Comparison of ENCODE assay signal across 23 mouse cellular contexts in genomic region chr4:99944606-99945005, GRCm38 (mm10). TPM values are rescaled to one million over a fixed set of nuclear protein-coding genes. Genes with fewer than 3 reads are reported as not detected.
DNase-seq lines count a peak whose midpoint lies in the region; ATAC-seq and TF ChIP-seq lines count a peak whose summit lies in the region.
"Had no signal": no experiment of that assay in that cellular context is flagged by ENCODE, and none has a peak within 500 bp of the region (broad histone marks: within the 10 kb centered on the region; RNA-seq: fewer than 3 reads in every experiment).

No protein-coding gene starts in this region.

- H3K4me1 ChIP-seq in heart, embryonic 11.5 days (ENCODE audit: control insufficient read depth, insufficient read depth, low read length): peaks cover 21% of the 10 kb centered on the region
- peaks cover 20 to 86% of the 10 kb centered on the region in 2 experiments for H3K4me1 ChIP-seq in CH12.LX (ENCODE audit: control insufficient read depth in 1 of 2, insufficient read depth in 2 of 2)
- H3K4me1 ChIP-seq in forebrain, embryonic 10.5 days: peaks cover 8% of the 10 kb centered on the region
- H3K4me1 ChIP-seq: embryonic facial prominence, embryonic 13.5 days; embryonic facial prominence, embryonic 15.5 days; forebrain, embryonic 13.5 days; forebrain, embryonic 15.5 days had no signal

- no peak overlapping the region for H3K27ac ChIP-seq in heart, embryonic 11.5 days (ENCODE audit: low read depth, low read length)
- H3K27ac ChIP-seq in CH12.LX (ENCODE audit: insufficient read depth, low read depth): peak overlapping the region; percentile 38; the same call in 1 of the 2 replicates
- no peak overlapping the region for H3K27ac ChIP-seq in forebrain, embryonic 10.5 days
- H3K27ac ChIP-seq: embryonic facial prominence, embryonic 13.5 days; embryonic facial prominence, embryonic 15.5 days; forebrain, embryonic 13.5 days; forebrain, embryonic 15.5 days had no signal

- no peak for TF ChIP-seq CTCF in CH12.LX (conservative IDR thresholded peaks at IDR 0.05 in 1 of 2, IDR thresholded peaks at IDR 0.05 in 1 of 2; ENCODE audit: low read depth in 2 of 2, low read length in 2 of 2)

- TF ChIP-seq RAD21 in CH12.LX (IDR thresholded peaks at IDR 0.05; ENCODE audit: low read depth, low read length): no peak

- H3K27me3 ChIP-seq in heart, embryonic 11.5 days (ENCODE audit: control insufficient read depth, insufficient read depth, low read length): no peaks in the 10 kb centered on the region
- no peaks in the 10 kb centered on the region for H3K27me3 ChIP-seq in CH12.LX (replicated peaks)
- H3K27me3 ChIP-seq in forebrain, embryonic 10.5 days (ENCODE audit: poor library complexity, severe bottlenecking): no peaks in the 10 kb centered on the region
- H3K27me3 ChIP-seq: embryonic facial prominence, embryonic 13.5 days; embryonic facial prominence, embryonic 15.5 days; forebrain, embryonic 13.5 days; forebrain, embryonic 15.5 days; Patski had no signal

- H3K79me2 ChIP-seq in CH12.LX (replicated peaks; ENCODE audit: control insufficient read depth, extremely low read depth, insufficient read depth, poor library complexity, severe bottlenecking): no peaks in the 10 kb centered on the region

- no peaks in the 10 kb centered on the region for H3K9me3 ChIP-seq in heart, embryonic 11.5 days (replicated peaks; ENCODE audit: control insufficient read depth, low read length)
- H3K9me3 ChIP-seq in CH12.LX (replicated peaks; ENCODE audit: low read length): no peaks in the 10 kb centered on the region
- no peaks in the 10 kb centered on the region for H3K9me3 ChIP-seq in forebrain, embryonic 10.5 days
- H3K9me3 ChIP-seq: embryonic facial prominence, embryonic 13.5 days; embryonic facial prominence, embryonic 15.5 days; forebrain, embryonic 13.5 days; forebrain, embryonic 15.5 days; G1E had no signal

- 67% methylated on average over 2 of the region's 2 CpGs for WGBS in heart, embryonic 11.5 days (ENCODE audit: insufficient replicate concordance)
- WGBS in forebrain, embryonic 10.5 days: 82% methylated on average over 2 of the region's 2 CpGs

- dilution Hi-C loops in CH12.LX (cut with MboI; ENCODE audit: extremely low pct_ligation_motif_present, extremely low pct_unique_long_range_greater_than_20kb, low sequenced_read_pairs): no loop called here

- TF ChIP-seq POLR2A in CH12.LX (IDR thresholded peaks at IDR 0.05; ENCODE audit: low read depth, low read length): no peak

- no peaks in the 10 kb centered on the region for H3K36me3 ChIP-seq in heart, embryonic 11.5 days (ENCODE audit: control insufficient read depth, insufficient read depth, low read length)
- H3K36me3 ChIP-seq in CH12.LX (replicated peaks in 1 of 2; ENCODE audit: control insufficient read depth in 1 of 2, insufficient read depth in 1 of 2, low read length in 1 of 2): peaks cover 0 to 21% of the 10 kb centered on the region in 2 experiments
- H3K36me3 ChIP-seq in forebrain, embryonic 10.5 days (replicated peaks): no peaks in the 10 kb centered on the region
- H3K36me3 ChIP-seq: embryonic facial prominence, embryonic 13.5 days; embryonic facial prominence, embryonic 15.5 days; forebrain, embryonic 15.5 days had no signal

- in situ Hi-C loops in CH12.LX (cut with MboI; ENCODE audit: low pct_ligation_motif_present, low pct_unique_long_range_greater_than_20kb, low sequenced_read_pairs): no loop called here

- no peak overlapping the region for H3K4me2 ChIP-seq in heart, embryonic 11.5 days
- peak overlapping the region; percentile 66 for H3K4me2 ChIP-seq in CH12.LX (ENCODE audit: insufficient read depth, low read depth, poor library complexity, severe bottlenecking)
- H3K4me2 ChIP-seq: embryonic facial prominence, embryonic 13.5 days; embryonic facial prominence, embryonic 15.5 days; forebrain, embryonic 13.5 days; forebrain, embryonic 15.5 days had no signal

- H3K4me3 ChIP-seq in heart, embryonic 11.5 days (ENCODE audit: low read depth, low read length): no peak overlapping the region
- no peak overlapping the region for H3K4me3 ChIP-seq in CH12.LX (replicated peaks in 1 of 3; ENCODE audit: low read depth in 2 of 3, low read length in 2 of 3, poor library complexity in 1 of 3)
- H3K4me3 ChIP-seq in forebrain, embryonic 10.5 days: no peak overlapping the region
- H3K4me3 ChIP-seq: embryonic facial prominence, embryonic 13.5 days; embryonic facial prominence, embryonic 15.5 days; erythroblast, embryonic 14.5 days; forebrain, embryonic 13.5 days; forebrain, embryonic 15.5 days had no signal

- DNase-seq in heart, adult 11 months: peak; percentile 33
- DNase-seq in CH12.LX (ENCODE audit: extremely low read depth): peak; percentile 76
- no peak for DNase-seq in forebrain, embryonic 10.5 days (ENCODE audit: extremely low spot score, low spot score)
- DNase-seq in c-Kit-positive CD71-positive TER-119-positive erythroid progenitor cells, embryonic 14.5 days (ENCODE audit: low spot score): no peak
- DNase-seq: adrenal gland, adult 2 months; adrenal gland, postnatal 10 days; adrenal gland, postnatal 25 days; cerebellum, adult 11-12 months; cerebellum, adult 2 months; cerebellum, adult 9-10 months; cerebellum, postnatal 10 days; cerebellum, postnatal 36 days; embryo, embryonic 11 days; forebrain, postnatal 0 days had no signal

- H3K9ac ChIP-seq in heart, embryonic 11.5 days (ENCODE audit: low read depth, low read length): no peak overlapping the region
- no peak overlapping the region for H3K9ac ChIP-seq in CH12.LX (ENCODE audit: insufficient read depth, low read depth)
- H3K9ac ChIP-seq: embryonic facial prominence, embryonic 13.5 days; embryonic facial prominence, embryonic 15.5 days; forebrain, embryonic 13.5 days; forebrain, embryonic 15.5 days; forebrain, postnatal 0 days had no signal

- TF ChIP-seq EP300 in CH12.LX (IDR thresholded peaks at IDR 0.05; ENCODE audit: low read length): peak; percentile 11

- no peak for ATAC-seq in heart, embryonic 11.5 days (replicated peaks; ENCODE audit: insufficient number of reproducible peaks, low FRiP score, low TSS enrichment)
- peak; percentile 17 for ATAC-seq in activated CD4-positive, CD25-positive, alpha-beta regulatory T cell, adult 4 months
- ATAC-seq: forebrain, embryonic 13.5 days; forebrain, embryonic 15.5 days; forebrain, postnatal 0 days; Patski had no signal

TF ChIP-seq in CH12.LX, 34 proteins besides CTCF, POLR2A, EP300 and RAD21 (continues in another document):
- 0 out of 2 replicates have a peak, but pooled peaks have one; percentile 24 for TF ChIP-seq MEF2A (IDR thresholded peaks at IDR 0.05; ENCODE audit: borderline replicate concordance, low read depth, low read length)
- no peak for TF ChIP-seq ZMIZ1 (IDR thresholded peaks at IDR 0.05; ENCODE audit: low read depth, low read length)
- TF ChIP-seq ZC3H11A (IDR thresholded peaks at IDR 0.05; ENCODE audit: low read depth, low read length): no peak
- TF ChIP-seq JUND (conservative IDR thresholded peaks at IDR 0.05; ENCODE audit: low read depth, low read length): no peak
- TF ChIP-seq ELF1 (IDR thresholded peaks at IDR 0.05; ENCODE audit: low read depth, low read length): no peak
- TF ChIP-seq JUN (IDR thresholded peaks at IDR 0.05; ENCODE audit: insufficient read depth, low read depth, low read length): no peak
- no peak for TF ChIP-seq MAFK (IDR thresholded peaks at IDR 0.05; ENCODE audit: insufficient replicate concordance, low read length)
- no peak; the same call in 1 of the 2 replicates for TF ChIP-seq MAX (IDR thresholded peaks at IDR 0.05; ENCODE audit: low read length)
- TF ChIP-seq MAZ (IDR thresholded peaks at IDR 0.05; ENCODE audit: low read depth, low read length): 0 out of 2 replicates have a peak, but pooled peaks have one; percentile 12
- TF ChIP-seq NRF1 (IDR thresholded peaks at IDR 0.05; ENCODE audit: low read depth, low read length): no peak
- peak; percentile 28; the same call in 1 of the 2 replicates for TF ChIP-seq MXI1 (IDR thresholded peaks at IDR 0.05; ENCODE audit: low read depth, low read length)
- TF ChIP-seq KAT2A (IDR thresholded peaks at IDR 0.05; ENCODE audit: insufficient replicate concordance, low read length): no peak
- TF ChIP-seq HCFC1 (IDR thresholded peaks at IDR 0.05; ENCODE audit: low read depth, low read length): no peak
- peak; percentile 73 for TF ChIP-seq IRF4 (IDR thresholded peaks at IDR 0.05; ENCODE audit: low read depth, low read length)
- no peak for TF ChIP-seq ZNF384 (IDR thresholded peaks at IDR 0.05; ENCODE audit: low read depth, low read length)
- no peak; the same call in 1 of the 2 replicates for TF ChIP-seq MYC (IDR thresholded peaks at IDR 0.05; ENCODE audit: low read depth, low read length)
- TF ChIP-seq GABPA (IDR thresholded peaks at IDR 0.05; ENCODE audit: insufficient replicate concordance, low read depth, low read length): no peak
- no peak for TF ChIP-seq TBP (conservative IDR thresholded peaks at IDR 0.05; ENCODE audit: low read depth, low read length)
- TF ChIP-seq POLR2AphosphoS2 (IDR thresholded peaks at IDR 0.05; ENCODE audit: low read depth, low read length): no peak
- TF ChIP-seq BHLHE40 (IDR thresholded peaks at IDR 0.05; ENCODE audit: low read depth, low read length): peak; percentile 96
- no peak for TF ChIP-seq ZKSCAN1 (IDR thresholded peaks at IDR 0.05; ENCODE audit: borderline replicate concordance, low read depth, low read length)
- no peak for TF ChIP-seq PAX5 (IDR thresholded peaks at IDR 0.05; ENCODE audit: low read length)
- TF ChIP-seq CHD2 (IDR thresholded peaks at IDR 0.05; ENCODE audit: low read length): no peak
- TF ChIP-seq RCOR1 (conservative IDR thresholded peaks at IDR 0.05; ENCODE audit: low read depth, low read length): no peak

RNA-seq across cellular contexts. Expression of gene Itgb3bp, which starts 15.0 kb away (rescaled TPM):
- 38.5 and 43.0 TPM in 2 replicates for polyA plus RNA-seq in heart, embryonic 11.5 days (2014; fragmentation: Nextera tagmentation; extraction: Ambion mirVana)
- total RNA-seq in CH12.LX (2012; rRNA removed) (9.9 and 11.5 TPM in 2 replicates), CH12.LX (2014; rRNA removed) (22.0 and 29.3 TPM in 2 replicates)
- 27.2 and 29.1 TPM in 2 replicates for polyA plus RNA-seq in CH12.LX (2012; ENCODE audit: insufficient read length, low read depth)
- 10 to 100 TPM; 23.7 to 33.1 TPM for polyA plus RNA-seq in activated CD4-positive, CD25-positive, alpha-beta regulatory T cell, adult 4 months (2017; shearing (Covaris generic))
- 58.2 and 60.0 TPM in 2 replicates for polyA plus RNA-seq in forebrain, embryonic 10.5 days (2016; fragmentation: Nextera tagmentation; extraction: Ambion mirVana)

RNA-seq across cellular contexts. Expression of gene Pgm1, which starts 15.4 kb away (rescaled TPM):
- 277 and 308 TPM in 2 replicates for polyA plus RNA-seq in heart, embryonic 11.5 days (2014; fragmentation: Nextera tagmentation; extraction: Ambion mirVana)
- total RNA-seq in CH12.LX (2012; rRNA removed) (49.1 and 97.9 TPM in 2 replicates), CH12.LX (2014; rRNA removed) (74.7 and 95.7 TPM in 2 replicates)
- polyA plus RNA-seq in CH12.LX (2012; ENCODE audit: insufficient read length, low read depth): 49.8 and 54.0 TPM in 2 replicates
- polyA plus RNA-seq in activated CD4-positive, CD25-positive, alpha-beta regulatory T cell, adult 4 months (2017; shearing (Covaris generic)): 10 to 100 TPM; 32.1 to 34.2 TPM
- 81.5 and 83.5 TPM in 2 replicates for polyA plus RNA-seq in forebrain, embryonic 10.5 days (2016; fragmentation: Nextera tagmentation; extraction: Ambion mirVana)

Comparison
In these comparisons a context has a peak if more than half of its experiments do, and no peak if none do; other contexts are left out.
1. DNase-seq: peak in heart, adult 11 months (single experiment) and CH12.LX (single experiment); none in forebrain, embryonic 10.5 days (single experiment) and c-Kit-positive CD71-positive TER-119-positive erythroid progenitor cells, embryonic 14.5 days (single experiment).